Mouse (Mus musculus) leukemia stem cell, adult 10-12 weeks (primary cell): ENCODE data around the gene Gm15155. TPM values are rescaled to one million over a fixed set of nuclear protein-coding genes. Genes with fewer than 3 reads are reported as not detected.

Source experiments
- polyA plus RNA-seq: library from polyadenylated mRNA; stranded (reverse); fragments of >175 nt; gene quantifications from 2 replicates; pipeline ENCODE4 v1.2.3, GENCODE M21; 2012; ENCODE audit warnings: low replicate concordance

Gm15155 gene
- not detected in 2 replicates for polyA plus RNA-seq

DNA sequence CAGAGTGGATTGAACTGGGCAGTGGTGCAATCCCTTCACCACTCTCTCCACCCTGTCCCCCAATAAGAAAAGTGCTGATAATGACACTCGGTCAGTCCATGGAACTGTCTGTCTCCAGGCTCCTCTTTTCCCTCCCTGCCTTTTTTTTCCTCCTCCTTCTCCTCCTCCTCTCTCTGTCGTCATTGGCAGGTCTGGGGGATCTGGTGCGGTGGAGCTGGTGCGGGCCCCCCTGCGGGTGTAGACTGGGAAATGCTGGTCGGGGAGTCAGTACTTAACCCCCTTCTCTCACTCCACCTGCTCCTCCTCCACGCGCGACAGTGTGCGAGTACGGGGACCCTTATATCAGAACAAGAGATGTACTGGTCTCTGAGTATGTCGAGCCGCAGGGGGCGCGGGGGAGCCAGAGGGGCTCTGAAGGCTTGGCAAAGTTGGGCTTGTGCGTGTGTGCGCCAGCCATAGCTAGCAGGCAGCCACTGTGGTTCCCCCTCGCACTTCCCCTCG lies at the start of gene Gm15155:
Gene Gm15155 (plus strand): TSS at position 401 of the 501 bp plus-strand sequence.

GRCm38 (mm10) chrX:155623701-155624281 lies 750 bp upstream of the Gm15155 start, which contains the start of gene Ptchd1:
Gene Ptchd1 (minus strand): TSS chrX:155623814.

Other genes with a start within 250 kb of the Gm15155 start
- 0.17 TPM in 1 of 2 replicates, not detected in the other for gene Ptchd1, start 927 bp upstream of the Gm15155 start, polyA plus RNA-seq